Mouse (Mus musculus) thymus, postnatal 0 days (tissue): ENCODE results near the gene Rnf126. TPM values are rescaled to one million over a fixed set of nuclear protein-coding genes. Genes with fewer than 3 reads are reported as not detected.

Source experiments
- DNase-seq: peaks from one replicate; pipeline ENCODE4 v3.0.0-alpha.2; 2015; ENCODE audit warnings: low spot score
- polyA plus RNA-seq: library from polyadenylated mRNA; unstranded; fragments of >200 nt; fragmentation: Nextera tagmentation; extraction: Ambion mirVana; gene quantifications from 2 replicates; pipeline ENCODE4 v1.2.1, GENCODE M21; 2015

Rnf126 gene
- polyA plus RNA-seq, 1 experiment from 2014 or later: 74.1 TPM

DNA sequence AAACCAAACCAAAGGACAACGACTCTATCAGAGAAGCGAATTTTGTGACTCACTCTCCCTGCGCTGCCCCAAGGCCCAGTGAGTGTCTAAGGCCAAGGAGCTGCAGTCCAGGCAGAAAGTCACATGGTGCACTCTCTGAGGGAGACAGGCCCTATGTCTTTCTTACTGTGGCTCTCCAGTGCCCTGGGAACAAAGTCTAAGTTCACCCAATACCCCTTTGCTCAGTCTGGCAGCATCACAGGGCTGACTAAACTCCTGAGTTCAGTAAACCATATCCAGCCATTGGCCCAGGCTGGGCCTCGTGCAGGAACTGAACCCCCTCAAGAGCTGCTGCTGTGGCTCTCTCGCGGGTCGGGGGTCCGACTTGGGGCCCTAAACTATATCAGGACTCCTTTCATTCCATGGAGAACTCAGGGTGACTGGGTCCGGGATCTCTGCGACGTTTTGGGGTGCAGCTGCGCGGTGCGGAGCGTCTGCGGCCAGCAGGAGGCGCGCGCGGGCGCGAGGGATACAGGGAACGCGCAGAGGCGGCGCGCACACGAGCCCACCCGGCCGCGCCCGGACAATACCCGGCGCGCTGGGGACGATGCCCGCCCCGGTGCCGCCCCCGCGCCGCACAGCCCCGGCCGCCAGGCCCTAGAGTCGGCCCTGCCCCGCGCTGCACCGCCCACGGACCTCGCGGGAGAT, 26.4 kb upstream of the Rnf126 start, which contains the start of gene Palm:
Gene Palm (plus strand): TSS at position 522 of the 687 bp plus-strand sequence.
- peak; percentile 83 for DNase-seq

DNA sequence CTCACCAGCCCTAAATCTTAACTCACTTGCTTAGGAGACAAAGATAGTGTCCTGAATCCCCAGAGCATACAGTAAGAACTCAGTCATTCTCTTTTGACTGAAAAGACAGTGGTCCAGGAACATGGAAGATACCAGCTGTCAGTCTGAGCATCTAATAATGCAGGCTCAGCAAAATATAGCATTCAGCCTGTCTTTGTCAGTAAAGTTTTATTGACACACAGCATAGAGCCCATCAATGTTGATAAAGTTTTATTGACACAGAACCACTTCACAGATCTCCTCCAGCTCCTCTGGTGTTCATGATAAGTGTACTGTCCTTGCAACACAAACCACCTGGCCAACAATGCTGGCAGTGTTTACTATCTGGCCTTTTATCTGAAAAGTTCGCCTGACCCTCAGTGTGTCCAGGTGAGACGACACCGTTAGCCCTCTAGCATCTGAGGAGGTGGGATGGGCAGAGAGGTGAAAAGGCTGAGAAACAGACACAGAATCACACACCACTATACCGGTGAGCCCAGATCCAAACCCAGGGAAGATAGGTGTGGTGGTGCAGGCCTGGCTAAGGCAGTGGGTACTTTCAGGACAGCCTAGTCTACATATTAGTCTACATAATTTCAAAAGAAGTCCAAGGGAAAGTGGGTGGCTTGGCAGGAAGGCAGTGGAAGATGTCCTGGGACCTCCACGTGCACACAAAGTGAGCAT, 25.7 kb upstream of the Rnf126 start:
- no peak for DNase-seq

DNA sequence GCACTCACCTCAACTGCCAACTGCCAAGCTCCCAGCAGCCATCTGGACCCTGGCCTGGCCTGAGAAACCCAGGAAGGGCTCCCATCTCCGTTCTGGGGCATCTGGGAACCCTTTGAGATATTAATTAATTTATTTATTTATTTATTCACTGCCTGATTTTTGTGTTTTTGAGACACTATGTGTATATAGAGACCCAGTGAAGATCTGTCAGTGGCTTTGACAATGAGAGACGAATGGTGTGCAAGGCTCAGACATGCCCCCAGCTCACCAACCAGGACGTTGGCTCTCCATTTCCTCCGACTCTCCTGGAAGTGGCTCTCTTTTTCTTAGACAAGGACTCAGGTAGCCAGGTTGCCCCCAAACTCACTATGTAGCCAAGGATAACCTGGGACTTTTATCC, 24.1 kb upstream of the Rnf126 start, which contains the start of gene Prss57:
Gene Prss57 (minus strand): TSS at position 101 of the 400 bp plus-strand sequence.
- DNase-seq: no peak

DNA sequence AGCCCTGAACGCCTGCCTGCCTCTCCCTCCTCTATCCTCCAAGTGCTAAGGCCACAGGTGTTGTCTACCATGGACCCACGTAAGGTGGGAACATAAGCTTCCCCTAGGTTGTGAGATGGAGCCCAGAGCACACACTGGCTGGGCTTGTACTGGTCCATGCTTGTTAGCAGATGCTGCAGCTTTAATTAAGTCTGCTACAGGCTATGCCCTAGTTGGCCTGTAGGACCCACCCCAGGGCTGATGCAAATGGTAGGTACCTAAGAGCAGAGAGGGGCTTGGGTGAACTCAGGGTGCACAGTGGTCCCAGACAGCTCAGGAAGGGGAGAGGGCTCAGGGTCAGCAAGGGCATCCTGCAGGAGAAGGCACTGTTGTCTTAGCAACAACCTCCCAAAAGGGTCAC, 22.8 kb upstream of the Rnf126 start:
- DNase-seq: peak; percentile 10

DNA sequence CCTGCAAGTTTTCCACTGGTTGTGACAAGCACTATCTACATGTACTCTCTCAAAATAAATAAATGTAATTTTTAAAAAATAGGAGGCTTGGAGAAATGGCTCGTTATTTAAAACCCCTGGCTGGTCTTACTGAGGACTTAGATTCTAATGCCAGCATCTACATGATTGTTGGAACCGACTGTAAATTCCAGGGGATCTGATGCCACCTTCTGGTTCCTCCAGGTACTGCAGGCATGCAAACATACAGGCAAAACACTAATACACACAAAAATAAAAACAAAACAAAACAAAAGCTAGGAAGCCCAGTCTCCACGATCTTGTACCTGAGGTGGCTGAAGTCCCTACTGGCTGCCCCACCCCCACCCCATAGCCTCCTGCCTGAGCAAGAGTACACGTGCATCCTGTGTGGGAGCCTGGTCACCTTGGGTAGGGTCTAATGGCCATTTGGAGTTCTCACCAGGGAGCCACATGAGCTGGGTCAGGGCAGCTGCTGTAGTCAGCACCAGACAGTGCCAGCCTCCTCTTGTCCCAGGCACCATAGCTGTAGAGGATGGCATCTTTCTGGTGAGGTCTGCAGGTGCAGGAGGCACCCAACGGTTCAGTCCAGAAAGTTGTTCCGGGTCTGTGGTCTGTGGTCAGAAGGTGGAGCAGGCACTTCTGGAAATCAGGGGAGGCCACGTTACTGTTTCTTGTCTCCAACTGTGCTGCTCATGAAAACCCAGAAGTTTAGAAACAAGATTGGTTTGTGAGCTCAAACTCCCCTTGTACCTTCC, 21.8 kb upstream of the Rnf126 start:
- DNase-seq: peak; percentile 79

DNA sequence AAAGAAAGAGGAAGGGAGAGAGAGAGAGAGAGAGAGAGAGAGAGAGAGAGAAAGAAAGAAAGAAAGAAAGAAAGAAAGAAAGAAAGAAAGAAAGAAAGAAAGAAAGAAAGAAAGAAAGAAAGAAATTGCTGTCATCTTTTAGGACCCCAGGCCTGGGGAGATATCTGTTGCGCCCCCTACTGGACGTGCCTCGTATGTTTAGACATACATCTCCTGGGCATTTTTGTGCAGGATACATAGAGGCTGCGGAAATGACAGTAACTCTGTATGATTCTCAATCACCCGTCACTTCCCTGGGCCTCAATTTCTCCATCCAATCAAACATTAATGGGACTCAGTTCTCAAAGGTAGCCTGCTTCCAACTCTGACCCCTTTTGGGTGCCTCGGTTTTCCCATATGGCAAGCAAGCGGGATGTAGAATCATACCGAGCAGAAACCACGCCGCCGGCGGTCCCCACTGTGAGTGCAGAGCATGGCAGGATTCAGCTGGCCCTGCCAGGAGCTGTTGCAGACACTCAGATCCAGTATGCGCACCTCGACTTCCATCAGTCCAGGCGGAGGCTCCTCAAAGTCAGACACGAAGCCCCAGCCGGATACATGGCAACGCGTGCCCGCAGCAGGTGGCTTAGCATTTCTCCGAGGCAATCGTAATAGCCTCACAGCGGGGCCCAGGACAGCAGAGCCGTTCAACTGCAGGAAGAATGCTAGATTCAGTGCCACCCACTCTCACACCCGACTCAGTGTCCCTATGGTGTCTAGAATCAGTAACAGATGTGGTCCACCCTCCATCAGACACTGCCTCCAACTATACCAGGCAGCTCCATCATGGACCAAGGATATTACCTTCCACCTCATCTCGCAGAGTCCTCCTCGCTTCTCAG, 17.4 kb upstream of the Rnf126 start:
- peak; percentile 76 for DNase-seq

DNA sequence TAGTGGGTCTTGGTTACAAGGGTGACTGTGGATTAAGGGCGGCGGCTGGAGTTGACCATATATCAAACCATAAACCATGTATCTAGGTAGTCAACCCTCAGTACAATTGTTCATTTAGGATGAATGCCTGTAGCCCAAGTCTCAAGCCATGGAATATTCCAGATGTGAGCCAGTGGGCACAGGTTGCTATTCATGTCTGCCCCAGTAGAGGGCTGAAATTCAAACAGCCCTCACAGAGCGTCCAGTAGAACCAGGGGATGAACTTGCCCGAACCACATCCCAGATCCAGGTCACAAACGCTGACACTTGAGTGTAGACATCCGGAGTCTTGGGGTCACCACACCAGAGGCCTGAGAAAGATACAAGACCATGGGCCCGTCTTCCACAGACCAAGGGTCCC, 16.3 kb upstream of the Rnf126 start:
- no peak for DNase-seq

DNA sequence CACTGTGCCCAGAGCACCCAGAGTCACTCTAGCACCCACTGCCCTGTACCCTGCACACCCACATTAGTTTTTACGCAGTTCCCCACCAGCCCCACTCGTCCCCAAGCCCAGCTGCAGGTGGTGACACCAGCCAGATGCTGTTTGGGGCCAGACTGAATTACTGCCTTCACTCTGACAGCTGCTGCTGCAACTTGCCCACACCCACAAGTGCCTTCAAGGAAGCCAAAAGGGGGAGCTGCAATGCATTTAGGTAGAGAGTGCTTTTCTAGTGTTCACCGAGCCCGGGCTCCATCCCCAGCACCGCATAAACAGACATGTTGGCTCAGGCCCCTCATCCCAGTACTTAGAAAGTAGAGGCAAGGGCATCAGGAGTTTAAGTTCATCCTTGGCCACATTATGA, 15.2 kb upstream of the Rnf126 start:
- DNase-seq: peak; percentile 86

DNA sequence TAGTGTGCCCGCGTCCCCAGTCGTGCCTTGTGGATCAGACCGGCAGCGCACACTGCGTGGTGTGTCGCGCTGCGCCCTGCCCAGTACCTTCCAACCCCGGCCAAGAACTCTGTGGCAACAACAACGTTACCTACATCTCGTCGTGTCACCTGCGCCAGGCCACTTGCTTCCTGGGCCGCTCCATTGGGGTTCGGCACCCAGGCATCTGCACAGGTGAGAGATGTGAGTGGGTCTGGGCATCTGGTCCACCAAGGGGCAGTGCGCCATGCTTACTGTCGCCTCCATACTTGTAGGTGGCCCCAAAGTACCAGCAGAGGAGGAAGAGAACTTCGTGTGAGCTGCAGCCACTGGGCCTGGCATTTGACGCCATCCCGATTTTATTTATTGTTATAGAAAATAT, 14.4 kb upstream of the Rnf126 start:
- no peak for DNase-seq

DNA sequence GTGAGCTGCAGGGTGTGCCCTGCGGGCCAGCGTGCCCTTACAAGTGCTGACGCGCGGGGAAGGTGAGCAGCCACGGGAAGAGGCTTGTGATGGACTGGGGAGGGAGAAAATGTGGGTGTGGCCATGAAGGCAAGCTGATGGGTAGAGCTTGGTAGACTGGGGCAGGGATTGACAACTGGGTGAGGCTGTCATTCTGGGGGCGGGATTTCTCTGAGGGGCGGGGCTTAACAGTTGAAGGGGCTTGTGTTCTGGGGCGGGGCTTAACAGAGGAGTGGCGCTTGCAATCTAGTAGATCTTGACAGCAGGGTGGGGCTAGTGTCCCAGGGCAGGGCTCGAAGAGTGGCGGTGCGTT, 13.9 kb upstream of the Rnf126 start:
- DNase-seq: peak; percentile 92

DNA sequence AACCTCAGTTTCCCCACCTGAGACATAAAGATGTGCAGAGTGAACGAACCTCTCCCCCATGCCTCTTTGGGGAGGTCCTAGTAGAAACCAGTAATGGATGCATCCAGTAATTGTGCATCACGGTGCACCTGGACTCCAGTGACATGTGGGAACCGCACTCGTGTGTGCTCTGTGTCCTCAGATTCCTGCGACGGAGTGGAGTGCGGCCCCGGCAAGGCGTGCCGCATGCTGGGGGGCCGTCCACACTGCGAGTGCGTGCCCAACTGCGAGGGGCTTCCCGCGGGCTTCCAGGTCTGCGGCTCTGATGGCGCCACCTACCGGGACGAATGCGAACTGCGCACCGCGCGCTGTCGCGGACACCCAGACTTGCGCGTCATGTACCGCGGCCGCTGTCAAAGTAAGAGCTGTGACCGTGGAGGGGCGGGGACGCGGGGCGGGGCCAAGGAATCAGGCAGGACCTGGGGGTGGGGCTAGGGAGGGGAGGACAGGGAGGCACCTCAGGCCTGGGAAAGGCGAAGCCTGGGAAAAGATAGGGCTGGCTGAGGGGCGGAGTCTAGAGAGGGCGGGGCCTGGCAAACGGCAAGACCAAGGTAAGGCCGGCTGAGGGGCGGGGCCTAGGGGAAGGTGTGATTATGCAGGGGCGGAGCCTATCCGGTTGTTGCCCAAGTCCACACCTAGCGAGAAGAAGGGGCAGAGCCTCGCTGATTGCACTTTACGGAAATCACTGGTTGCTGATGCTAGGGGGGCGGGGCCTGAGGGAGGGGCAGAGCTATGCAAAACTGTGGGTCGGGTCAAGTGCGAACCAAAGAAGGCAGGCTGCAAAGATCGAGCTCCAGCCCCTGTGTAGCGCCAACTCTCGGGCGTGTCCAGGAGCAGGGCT, 13.3 kb upstream of the Rnf126 start:
- peak; percentile 95 for DNase-seq

DNA sequence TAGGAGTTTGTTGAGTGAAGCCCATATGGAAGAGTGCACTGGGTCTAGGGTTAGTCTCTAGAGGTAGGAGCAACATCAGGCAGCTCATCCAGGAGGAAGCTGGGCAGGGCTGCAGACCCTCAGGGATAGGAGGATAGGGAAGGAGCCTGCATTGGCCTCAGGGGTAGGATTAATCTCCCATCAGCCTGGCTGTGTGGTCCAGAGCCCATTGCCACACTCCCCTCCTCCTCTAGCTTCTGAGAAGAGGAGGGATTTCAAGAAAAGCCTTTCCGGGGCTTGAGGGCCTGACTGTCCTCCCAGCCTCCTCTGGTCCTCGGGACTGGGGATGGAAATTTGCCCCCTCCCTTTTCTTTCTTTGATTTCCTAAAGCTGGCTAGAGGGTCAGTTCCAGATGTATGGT, 12.4 kb upstream of the Rnf126 start:
- DNase-seq: no peak

DNA sequence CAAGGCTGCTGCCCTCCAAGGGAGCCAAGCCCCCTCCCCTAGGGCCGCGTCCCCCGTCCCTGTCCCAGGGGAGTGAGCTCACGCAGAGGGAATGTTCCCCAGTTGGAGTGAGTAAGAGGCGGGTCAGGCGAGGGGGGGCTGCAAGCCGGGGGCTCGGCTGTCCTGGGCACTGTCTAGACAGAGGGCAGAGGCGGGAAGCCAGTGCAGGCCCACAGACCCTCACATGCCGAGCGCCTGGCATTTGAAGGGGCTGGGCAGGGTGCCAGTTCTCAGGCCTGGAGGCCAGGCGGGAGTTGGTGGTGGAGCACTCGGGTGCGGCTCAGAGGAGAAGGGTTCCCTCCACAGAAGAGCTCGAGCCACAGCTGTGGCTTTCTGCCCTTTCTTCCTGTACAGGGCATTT, 11.3 kb upstream of the Rnf126 start:
- no peak for DNase-seq

DNA sequence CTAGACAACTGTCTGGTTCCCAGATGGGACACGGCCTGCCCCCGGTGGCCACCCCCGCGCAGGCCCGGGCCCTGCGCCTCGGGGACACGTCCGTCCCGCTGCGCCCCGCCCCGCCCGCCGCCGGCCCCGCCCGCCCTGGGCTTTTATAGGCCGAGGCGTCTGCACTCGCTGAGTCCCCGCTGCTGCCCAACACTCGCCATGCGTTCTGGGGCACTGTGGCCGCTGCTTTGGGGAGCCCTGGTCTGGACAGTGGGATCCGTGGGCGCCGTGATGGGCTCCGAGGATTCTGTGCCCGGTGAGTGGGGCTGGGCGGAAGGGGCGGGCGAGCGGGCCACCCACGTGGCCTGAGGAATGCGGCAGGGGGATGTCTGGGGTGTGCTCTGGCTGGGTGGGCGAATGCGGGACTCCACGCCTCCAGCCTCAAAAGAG, 10.4 kb upstream of the Rnf126 start, which contains the start of gene Fstl3:
Gene Fstl3 (plus strand): TSS at position 170 of the 429 bp plus-strand sequence.
- DNase-seq: no peak

DNA sequence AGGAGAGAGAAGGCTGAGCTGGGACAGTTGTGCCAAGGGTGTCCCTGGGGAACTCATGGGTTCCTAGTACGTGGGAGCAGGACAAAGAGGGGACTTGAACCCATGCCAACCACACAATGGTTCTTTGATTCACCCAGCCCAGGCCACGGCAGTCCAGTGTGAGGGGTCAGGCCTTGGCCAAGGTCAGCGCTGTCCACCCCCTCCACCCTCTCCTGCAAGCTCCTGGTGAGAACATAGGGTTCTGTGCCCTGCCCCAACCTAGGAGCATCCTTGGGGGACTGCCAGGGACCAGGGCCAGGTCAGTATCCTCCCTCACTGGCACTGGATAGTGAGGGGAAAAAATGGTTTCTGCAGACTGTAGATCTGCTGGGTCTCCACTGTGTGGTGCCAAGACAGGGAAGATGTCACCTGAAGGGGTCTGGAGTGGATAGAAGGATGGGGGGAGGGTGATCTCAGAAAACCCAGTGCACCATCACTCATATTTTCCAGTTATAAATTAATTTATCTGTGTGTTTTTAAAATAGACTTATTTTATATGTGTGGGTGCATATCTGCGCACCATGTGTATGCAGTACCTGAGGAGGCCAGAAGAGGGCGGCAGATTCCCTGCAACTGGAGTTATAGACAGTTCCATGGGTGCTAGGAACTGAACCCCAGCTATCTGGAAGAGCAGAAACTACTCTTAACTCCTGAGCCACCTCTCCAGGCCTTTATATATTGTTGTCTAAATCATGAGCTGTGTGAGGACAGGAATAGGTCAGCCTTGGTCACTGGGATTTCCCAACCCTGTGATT, 7.9 kb upstream of the Rnf126 start:
- DNase-seq: no peak

DNA sequence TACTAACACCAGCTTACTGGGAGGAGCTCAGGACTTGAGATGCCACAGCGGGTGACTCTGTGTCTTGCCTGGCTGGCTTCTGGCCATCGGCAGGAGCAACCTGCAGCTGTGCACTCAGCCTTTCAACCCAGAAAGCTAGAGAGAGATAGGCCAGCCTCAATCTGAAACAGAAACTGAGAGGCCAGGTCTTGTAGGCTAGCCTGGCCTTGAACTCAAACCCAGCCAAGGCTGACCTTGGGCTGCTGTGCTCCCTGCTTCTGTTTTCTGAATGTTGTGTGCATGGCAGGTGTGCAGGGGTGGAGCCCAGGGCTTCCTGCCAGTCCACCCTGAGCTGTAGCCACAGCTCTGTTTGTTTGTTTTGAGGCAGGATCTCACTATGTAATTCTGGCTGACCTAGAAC, 6.5 kb upstream of the Rnf126 start:
- DNase-seq: no peak

DNA sequence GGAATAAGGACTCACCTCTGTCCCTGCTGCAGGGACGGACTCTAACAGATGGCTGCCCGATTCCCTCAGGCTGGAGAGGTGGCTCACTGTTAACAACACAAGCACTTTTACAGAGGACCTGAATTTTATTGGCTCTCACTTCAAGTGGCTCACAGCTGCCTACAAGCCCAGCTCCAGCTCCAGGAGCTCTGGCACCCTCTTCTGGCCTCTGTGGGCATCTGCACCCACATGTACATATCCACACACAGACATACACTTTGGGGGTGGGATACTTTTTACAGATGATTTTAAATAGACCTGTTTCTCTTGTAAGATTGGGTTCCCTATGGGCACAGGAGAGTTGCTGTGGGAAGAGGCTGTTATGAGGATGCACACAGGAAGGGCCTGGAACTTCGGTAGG, 5.6 kb upstream of the Rnf126 start:
- DNase-seq: no peak

DNA sequence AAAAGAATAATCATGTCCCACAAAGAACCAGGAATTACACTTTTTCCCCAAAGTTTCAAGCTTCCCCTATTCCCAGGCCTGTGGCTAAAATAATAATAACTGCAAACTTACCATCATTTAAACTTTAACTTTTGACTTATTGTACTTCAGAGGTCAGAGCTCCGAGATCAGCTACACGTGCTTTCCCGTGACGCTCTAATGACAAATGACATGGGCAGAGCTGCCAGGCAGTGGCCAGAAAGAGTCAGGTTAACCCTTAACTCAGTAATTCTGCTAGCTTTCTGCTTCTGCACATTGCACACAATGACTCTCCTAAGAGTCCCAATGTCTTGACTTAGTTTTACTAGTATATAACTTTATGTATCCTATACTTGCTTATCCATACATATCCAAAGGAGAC, 2.6 kb upstream of the Rnf126 start:
- no peak for DNase-seq

DNA sequence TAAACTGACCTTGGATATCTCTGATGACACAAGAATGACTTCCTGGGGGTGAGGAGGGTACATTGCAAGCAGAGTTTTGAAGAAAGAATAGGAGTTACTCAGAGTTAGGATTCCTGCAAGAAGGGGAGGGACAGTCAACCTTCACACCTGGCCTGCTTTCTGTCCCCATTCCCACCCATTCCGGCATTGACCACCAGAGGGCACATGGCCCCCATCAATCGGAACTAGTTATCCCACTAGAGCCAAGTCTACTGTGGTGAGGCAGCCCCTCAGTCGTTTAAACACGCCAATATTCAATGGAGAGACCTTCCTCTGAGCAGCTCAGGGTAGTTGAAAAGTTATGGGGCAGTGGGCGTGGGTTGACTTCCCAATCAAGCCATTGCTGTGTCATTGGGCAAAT, 1.6 kb upstream of the Rnf126 start:
- peak; percentile 78 for DNase-seq
